Mouse (Mus musculus): ENCODE results near the gene Mpv17l2. TPM values are rescaled to one million over a fixed set of nuclear protein-coding genes. Genes with fewer than 3 reads are reported as not detected.
A peak's percentile ranks its signal among the peaks of the same experiment; 100 is the strongest.

The Mpv17l2 gene
- polyA plus RNA-seq, 1 experiment from 2014 or later: 46.1 TPM

GRCm38 (mm10) chr8:70798281-70798680 lies 37.5 kb upstream of the Mpv17l2 start:
- Histone ChIP-seq H3K9me3 (replicated peaks) (no peaks in the 10 kb centered on the region), H3K4me1 (peaks cover 30% of the 10 kb centered on the region), H3K27me3 (peaks cover 69% of the 10 kb centered on the region), H3K27ac (no peak overlapping the region), H3K9ac (no peak overlapping the region), H3K36me3 (no peaks in the 10 kb centered on the region), H3K4me2 (peak overlapping the region; percentile 75), H3K4me3 (replicated peaks) (peak overlapping the region; percentile 62)
- WGBS: 13% methylated on average over 15 of the region's 15 CpGs
- ATAC-seq (replicated peaks; ENCODE audit: low FRiP score): no peak

GRCm38 (mm10) chr8:70797081-70798070 lies 36.6 kb upstream of the Mpv17l2 start:
- H3K27me3 ChIP-seq: peaks cover 60% of the 10 kb centered on the region
- H3K36me3 ChIP-seq: no peaks in the 10 kb centered on the region
- peak; percentile 86 for ATAC-seq (replicated peaks; ENCODE audit: low FRiP score)
- H3K4me3 ChIP-seq (replicated peaks): peak overlapping the region; percentile 62
- H3K9me3 ChIP-seq (replicated peaks): no peaks in the 10 kb centered on the region
- H3K4me2 ChIP-seq: peak overlapping the region; percentile 75
- peak overlapping the region; percentile 39 for H3K9ac ChIP-seq
- H3K4me1 ChIP-seq: peaks cover 39% of the 10 kb centered on the region
- peak overlapping the region; percentile 61 for H3K27ac ChIP-seq
- WGBS: 0% methylated on average over 57 of the region's 57 CpGs

- H3K9ac ChIP-seq: peak overlapping the region; percentile 54
- WGBS: 2% methylated on average over 54 of the region's 54 CpGs
- H3K36me3 ChIP-seq: no peaks in the 10 kb centered on the region
- no peak for ATAC-seq (replicated peaks; ENCODE audit: low FRiP score)
- H3K9me3 ChIP-seq (replicated peaks): no peaks in the 10 kb centered on the region
- peaks cover 45% of the 10 kb centered on the region for H3K4me1 ChIP-seq
- peaks cover 52% of the 10 kb centered on the region for H3K27me3 ChIP-seq
- no peak overlapping the region for H3K27ac ChIP-seq
- peak overlapping the region; percentile 75 for H3K4me2 ChIP-seq
- H3K4me3 ChIP-seq (replicated peaks): peak overlapping the region; percentile 62
Measured at GRCm38 (mm10) chr8:70796403-70797080, 35.8 kb upstream of the Mpv17l2 start.

- Histone ChIP-seq H3K36me3 (no peaks in the 10 kb centered on the region), H3K4me3 (replicated peaks) (no peak overlapping the region), H3K4me2 (no peak overlapping the region), H3K27ac (no peak overlapping the region), H3K27me3 (peaks cover 43% of the 10 kb centered on the region), H3K9me3 (replicated peaks) (no peaks in the 10 kb centered on the region), H3K4me1 (peaks cover 50% of the 10 kb centered on the region), H3K9ac (no peak overlapping the region)
- 85% methylated on average over 2 of the region's 2 CpGs for WGBS
- ATAC-seq (replicated peaks; ENCODE audit: low FRiP score): no peak
Measured at GRCm38 (mm10) chr8:70795370-70795769, 34.6 kb upstream of the Mpv17l2 start.

GRCm38 (mm10) chr8:70794215-70794614 lies 33.5 kb upstream of the Mpv17l2 start:
- 0 out of 2 replicates have a peak, but pooled peaks cover 5% of the 10 kb centered on the region for H3K36me3 ChIP-seq
- no peak for ATAC-seq (replicated peaks; ENCODE audit: low FRiP score)
- no peaks in the 10 kb centered on the region for H3K9me3 ChIP-seq (replicated peaks)
- H3K4me2 ChIP-seq: no peak overlapping the region
- H3K9ac ChIP-seq: no peak overlapping the region
- H3K4me1 ChIP-seq: peaks cover 56% of the 10 kb centered on the region
- no peak overlapping the region for H3K27ac ChIP-seq
- H3K4me3 ChIP-seq (replicated peaks): no peak overlapping the region
- 90% methylated on average over 2 of the region's 2 CpGs for WGBS
- peaks cover 32% of the 10 kb centered on the region for H3K27me3 ChIP-seq

- 0% methylated on average over 19 of the region's 20 CpGs for WGBS
Measured at GRCm38 (mm10) chr8:70792700-70793099, 32.0 kb upstream of the Mpv17l2 start.

GRCm38 (mm10) chr8:70791975-70792691 lies 31.4 kb upstream of the Mpv17l2 start:
- peak overlapping the region; percentile 88 for H3K4me2 ChIP-seq
- H3K27ac ChIP-seq: peak overlapping the region; percentile 92
- H3K9ac ChIP-seq: peak overlapping the region; percentile 87
- H3K4me3 ChIP-seq (replicated peaks): peak overlapping the region; percentile 73
- peaks cover 23% of the 10 kb centered on the region for H3K36me3 ChIP-seq
- H3K27me3 ChIP-seq: 0 out of 2 replicates have a peak, but pooled peaks cover 14% of the 10 kb centered on the region
- H3K9me3 ChIP-seq (replicated peaks): no peaks in the 10 kb centered on the region
- ATAC-seq (replicated peaks; ENCODE audit: low FRiP score): peak; percentile 82
- peaks cover 64% of the 10 kb centered on the region for H3K4me1 ChIP-seq
- WGBS: 5% methylated on average over 58 of the region's 58 CpGs

More at GRCm38 (mm10) chr8:70792700-70793099, 32.0 kb upstream of the Mpv17l2 start:
- Histone ChIP-seq H3K36me3 (peaks cover 18% of the 10 kb centered on the region; the same call in 1 of the 2 replicates), H3K4me3 (replicated peaks) (peak overlapping the region; percentile 73), H3K9me3 (replicated peaks) (no peaks in the 10 kb centered on the region), H3K27ac (peak overlapping the region; percentile 92), H3K27me3 (peaks cover 17% of the 10 kb centered on the region), H3K9ac (peak overlapping the region; percentile 87; the same call in 1 of the 2 replicates), H3K4me2 (peak overlapping the region; percentile 88), H3K4me1 (peaks cover 61% of the 10 kb centered on the region)
- peak; percentile 60 for ATAC-seq (replicated peaks; ENCODE audit: low FRiP score)

GRCm38 (mm10) chr8:70791294-70791701 lies 30.6 kb upstream of the Mpv17l2 start:
- Histone ChIP-seq H3K4me2 (peak overlapping the region; percentile 88), H3K27ac (peak overlapping the region; percentile 92), H3K27me3 (0 out of 2 replicates have a peak, but pooled peaks cover 10% of the 10 kb centered on the region), H3K4me3 (replicated peaks) (peak overlapping the region; percentile 73), H3K9ac (peak overlapping the region; percentile 87), H3K9me3 (replicated peaks) (no peaks in the 10 kb centered on the region), H3K4me1 (peaks cover 60% of the 10 kb centered on the region), H3K36me3 (peaks cover 31% of the 10 kb centered on the region)
- ATAC-seq (replicated peaks; ENCODE audit: low FRiP score): no peak
- 47% methylated on average over 7 of the region's 7 CpGs for WGBS

- Histone ChIP-seq H3K27ac (peak overlapping the region; percentile 92), H3K4me1 (peaks cover 57% of the 10 kb centered on the region), H3K36me3 (peaks cover 36% of the 10 kb centered on the region), H3K9ac (peak overlapping the region; percentile 87), H3K4me3 (replicated peaks) (peak overlapping the region; percentile 73), H3K4me2 (peak overlapping the region; percentile 88), H3K9me3 (replicated peaks) (no peaks in the 10 kb centered on the region), H3K27me3 (0 out of 2 replicates have a peak, but pooled peaks cover 5% of the 10 kb centered on the region)
- ATAC-seq (replicated peaks; ENCODE audit: low FRiP score): no peak
- 28% methylated on average over 8 of the region's 8 CpGs for WGBS
Measured at GRCm38 (mm10) chr8:70790846-70791245, 30.1 kb upstream of the Mpv17l2 start.

- H3K4me1 ChIP-seq: peaks cover 57% of the 10 kb centered on the region
- no peak overlapping the region for H3K4me2 ChIP-seq
- no peak for ATAC-seq (replicated peaks; ENCODE audit: low FRiP score)
- H3K9me3 ChIP-seq (replicated peaks): no peaks in the 10 kb centered on the region
- no peaks in the 10 kb centered on the region for H3K27me3 ChIP-seq
- no peak overlapping the region for H3K4me3 ChIP-seq (replicated peaks)
- WGBS: 72% methylated on average over 10 of the region's 10 CpGs
- H3K9ac ChIP-seq: no peak overlapping the region
- no peak overlapping the region for H3K27ac ChIP-seq
- H3K36me3 ChIP-seq: peaks cover 54% of the 10 kb centered on the region
Measured at GRCm38 (mm10) chr8:70789046-70789445, 28.3 kb upstream of the Mpv17l2 start.

GRCm38 (mm10) chr8:70787941-70788667 lies 27.4 kb upstream of the Mpv17l2 start:
- WGBS: 30% methylated on average over 30 of the region's 30 CpGs
- Histone ChIP-seq H3K4me2 (peak overlapping the region; percentile 41), H3K4me1 (peaks cover 52% of the 10 kb centered on the region), H3K9ac (peak overlapping the region; percentile 12; the same call in 1 of the 2 replicates), H3K9me3 (replicated peaks) (no peaks in the 10 kb centered on the region), H3K27ac (no peak overlapping the region), H3K27me3 (no peaks in the 10 kb centered on the region), H3K4me3 (replicated peaks) (peak overlapping the region; percentile 30), H3K36me3 (peaks cover 63% of the 10 kb centered on the region)
- ATAC-seq (replicated peaks; ENCODE audit: low FRiP score): 0 out of 2 replicates have a peak, but pooled peaks have one; percentile 7

Data from kidney, embryonic 15.5 days (tissue).